Mouse (Mus musculus): ENCODE data around the gene Rmi2.
"Not testable (repeated sequence)": the region's sequence is repeated elsewhere in the genome, so short reads cannot be mapped to it uniquely, and the experiment has no call there.

Gene Rmi2

GRCm38 (mm10) chr16:10827766-10828460 lies 6.9 kb upstream of the Rmi2 start:
- no peak for DNase-seq

- DNase-seq = no peak
Measured at GRCm38 (mm10) chr16:10828461-10828805, 6.4 kb upstream of the Rmi2 start.

- no peak for DNase-seq
Measured at GRCm38 (mm10) chr16:10834542-10834910, 333 bp upstream of the Rmi2 start.

- no peak for DNase-seq
Measured at GRCm38 (mm10) chr16:10836388-10836787, 1.5 kb downstream of the Rmi2 start.

GRCm38 (mm10) chr16:10837250-10837649 lies 2.4 kb downstream of the Rmi2 start:
- no peak for DNase-seq

- DNase-seq = no peak
Measured at GRCm38 (mm10) chr16:10837903-10838302, 3.0 kb downstream of the Rmi2 start.

GRCm38 (mm10) chr16:10838487-10839245 lies 3.8 kb downstream of the Rmi2 start:
- DNase-seq = no peak

GRCm38 (mm10) chr16:10840018-10840417 lies 5.2 kb downstream of the Rmi2 start:
- no peak for DNase-seq

GRCm38 (mm10) chr16:10842282-10842855 lies 7.5 kb downstream of the Rmi2 start:
- DNase-seq = no peak

GRCm38 (mm10) chr16:10843486-10844318 lies 8.8 kb downstream of the Rmi2 start:
- DNase-seq = no peak

GRCm38 (mm10) chr16:10844319-10844670 lies 9.4 kb downstream of the Rmi2 start:
- no peak for DNase-seq

- no peak for DNase-seq
Measured at GRCm38 (mm10) chr16:10845952-10846351, 11.1 kb downstream of the Rmi2 start.

GRCm38 (mm10) chr16:10846503-10846902 lies 11.6 kb downstream of the Rmi2 start:
- DNase-seq = peak; percentile 56

GRCm38 (mm10) chr16:10849965-10850861 lies 15.4 kb downstream of the Rmi2 start:
- peak; percentile 84 for DNase-seq

- no peak for DNase-seq
Measured at GRCm38 (mm10) chr16:10850905-10851304, 16.0 kb downstream of the Rmi2 start.

GRCm38 (mm10) chr16:10852216-10852615 lies 17.4 kb downstream of the Rmi2 start:
- DNase-seq = not testable (repeated sequence)

GRCm38 (mm10) chr16:10859726-10860245 lies 24.9 kb downstream of the Rmi2 start:
- no peak for DNase-seq

- no peak for DNase-seq
Measured at GRCm38 (mm10) chr16:10861408-10861807, 26.5 kb downstream of the Rmi2 start.

GRCm38 (mm10) chr16:10864833-10865591 lies 30.2 kb downstream of the Rmi2 start:
- DNase-seq = peak; percentile 62

- DNase-seq = no peak
Measured at GRCm38 (mm10) chr16:10865592-10865987, 30.7 kb downstream of the Rmi2 start.

GRCm38 (mm10) chr16:10866841-10867240 lies 32.0 kb downstream of the Rmi2 start:
- DNase-seq = no peak
